Mouse (Mus musculus) embryonic facial prominence, embryonic 11.5 days (tissue): Measurements from ENCODE around the gene 2010109A12Rik. TPM values are rescaled to one million over a fixed set of nuclear protein-coding genes. Genes with fewer than 3 reads are reported as not detected.

Experiments
- ATAC-seq: fragments of 200-750 bp; cut with Nextera tagmentation; replicated peaks from 2 replicates; pipeline ENCODE4 v1.8.0; 2017; ENCODE audit warnings: low read depth; ENCODE audit not compliant: insufficient number of reproducible peaks, low FRiP score, low TSS enrichment
- DNase-seq: peaks from one replicate; pipeline ENCODE4 v3.0.0-alpha.2; 2015; ENCODE audit warnings: low spot score
- H3K27ac ChIP-seq: fragments of 300-500 bp; sonication (generic); replicated peaks from 2 replicates; pipeline ENCODE4 v1.5.1; 2014; ENCODE audit warnings: mild to moderate bottlenecking, low read depth, low read length, control low read depth
- H3K27me3 ChIP-seq: fragments of 300-500 bp; sonication (generic); 2 replicates; pipeline ENCODE4 v1.6.1; 2014; ENCODE audit warnings: mild to moderate bottlenecking, low read length, moderate library complexity, mixed read lengths; ENCODE audit not compliant: control insufficient read depth, insufficient read depth
- H3K36me3 ChIP-seq: fragments of 300-500 bp; sonication (generic); replicated peaks from 2 replicates; pipeline ENCODE4 v1.6.1; 2014; ENCODE audit warnings: low read depth, mild to moderate bottlenecking, low read length, moderate library complexity, mixed read lengths; ENCODE audit not compliant: control insufficient read depth, insufficient read depth
- H3K4me1 ChIP-seq: fragments of 300-500 bp; sonication (generic); 2 replicates; pipeline ENCODE4 v1.6.1; 2014; ENCODE audit warnings: low read length, mixed read lengths; ENCODE audit not compliant: control insufficient read depth, insufficient read depth
- H3K4me2 ChIP-seq: fragments of 300-500 bp; sonication (generic); 2 replicates; pipeline ENCODE4 v1.6.1; 2014; ENCODE audit warnings: low read depth, mild to moderate bottlenecking, control low read depth, low read length, moderate library complexity
- H3K4me3 ChIP-seq: fragments of 300-500 bp; sonication (generic); 2 replicates; pipeline ENCODE4 v1.5.1; 2014; ENCODE audit warnings: low read depth, low read length, control low read depth
- H3K9ac ChIP-seq: fragments of 300-500 bp; sonication (generic); replicated peaks from 2 replicates; pipeline ENCODE4 v1.6.1; 2014; ENCODE audit warnings: mild to moderate bottlenecking, control low read depth, low read length
- H3K9me3 ChIP-seq: fragments of 300-500 bp; sonication (generic); replicated peaks from 2 replicates; pipeline ENCODE4 v1.6.1; 2016; ENCODE audit warnings: mild to moderate bottlenecking, low read length, inconsistent platforms, mixed read lengths; ENCODE audit not compliant: control insufficient read depth
- WGBS: fragments of 180-500 bp; shearing (Covaris S2); extraction: QIAGEN DNeasy Blood & Tissue Kit; methylation state at CpG from one replicate; pipeline ENCODE4 v1.1.7; 2014; 5-methylcytosine and 5-hydroxymethylcytosine counted together
- polyA plus RNA-seq: library from polyadenylated mRNA; unstranded; fragments of >200 nt; fragmentation: Nextera tagmentation; extraction: Ambion mirVana; gene quantifications from 2 replicates; pipeline ENCODE4 v1.2.1, GENCODE M21; 2014

Gene 2010109A12Rik
- polyA plus RNA-seq, 1 experiment from 2014 or later = 1.4 TPM

GRCm38 (mm10) chr5:93232838-93233237, 26.5 kb downstream of the 2010109A12Rik start:
- H3K4me2 ChIP-seq = no peak overlapping the region
- ATAC-seq (no peak), DNase-seq (no peak)
- no peaks in the 10 kb centered on the region for H3K4me1 ChIP-seq
- H3K4me3 ChIP-seq = no peak overlapping the region
- no peaks in the 10 kb centered on the region for H3K27me3 ChIP-seq
- no peaks in the 10 kb centered on the region for H3K9me3 ChIP-seq
- H3K9ac ChIP-seq = no peak overlapping the region
- no peak overlapping the region for H3K27ac ChIP-seq
- no peaks in the 10 kb centered on the region for H3K36me3 ChIP-seq
- WGBS = 91% methylated on average over 2 of the region's 2 CpGs

DNA sequence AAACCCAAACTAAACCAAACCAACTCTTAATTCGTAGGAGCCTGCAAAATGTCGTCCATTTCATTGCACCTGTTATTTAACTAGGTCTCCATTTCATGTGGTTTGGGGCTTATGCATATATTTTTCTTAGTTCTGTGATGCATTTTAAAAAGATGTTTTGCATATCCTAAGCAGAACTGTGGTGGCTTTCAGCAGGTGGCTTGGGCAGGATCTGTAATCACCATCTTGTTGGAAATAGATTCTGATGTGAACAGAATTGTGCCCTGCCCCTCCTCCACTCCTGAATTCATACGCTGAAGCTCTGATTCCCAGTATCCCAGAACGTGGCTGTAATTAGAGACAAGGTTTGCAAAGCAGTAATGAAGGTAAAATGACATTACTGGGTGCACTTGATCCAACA, 27.8 kb downstream of the 2010109A12Rik start:
- H3K9ac ChIP-seq = no peak overlapping the region
- H3K4me1 ChIP-seq = no peaks in the 10 kb centered on the region
- no peak overlapping the region for H3K4me2 ChIP-seq
- no peak for DNase-seq
- H3K9me3 ChIP-seq = no peaks in the 10 kb centered on the region
- H3K27me3 ChIP-seq = no peaks in the 10 kb centered on the region
- no peak overlapping the region for H3K4me3 ChIP-seq
- WGBS = 62% methylated on average over 4 of the region's 4 CpGs
- H3K36me3 ChIP-seq = no peaks in the 10 kb centered on the region
- H3K27ac ChIP-seq = no peak overlapping the region
- ATAC-seq = no peak

DNA sequence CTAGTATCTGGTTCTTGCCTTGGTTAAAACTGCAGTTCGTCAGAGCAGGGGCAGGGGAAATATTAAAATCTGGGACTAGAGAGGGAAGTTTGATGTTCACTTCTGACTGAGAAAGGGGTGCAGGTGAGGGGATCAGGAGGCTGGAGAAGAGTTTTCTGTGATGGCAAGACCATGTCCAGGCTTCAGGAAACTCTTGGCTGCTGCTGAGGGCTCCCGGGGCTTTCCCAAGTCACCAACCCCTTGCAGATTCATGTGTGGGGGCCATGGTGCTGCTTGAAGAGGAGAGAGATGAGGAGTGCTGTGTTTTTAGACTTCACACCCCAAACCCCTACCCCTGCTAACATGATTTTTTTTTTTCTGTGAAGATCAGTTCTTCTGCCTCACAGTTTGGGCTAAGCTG, 28.3 kb downstream of the 2010109A12Rik start:
- Histone ChIP-seq H3K9ac (no peak overlapping the region), H3K27me3 (no peaks in the 10 kb centered on the region), H3K4me2 (no peak overlapping the region), H3K4me3 (no peak overlapping the region), H3K27ac (no peak overlapping the region), H3K4me1 (no peaks in the 10 kb centered on the region), H3K36me3 (no peaks in the 10 kb centered on the region), H3K9me3 (no peaks in the 10 kb centered on the region)
- ATAC-seq = no peak
- WGBS = 84% methylated on average over 2 of the region's 2 CpGs
- DNase-seq = no peak

GRCm38 (mm10) chr5:93235888-93236287, 29.6 kb downstream of the 2010109A12Rik start:
- ATAC-seq = no peak
- no peaks in the 10 kb centered on the region for H3K9me3 ChIP-seq
- DNase-seq = no peak
- no peak overlapping the region for H3K4me2 ChIP-seq
- H3K27me3 ChIP-seq = no peaks in the 10 kb centered on the region
- no peak overlapping the region for H3K27ac ChIP-seq
- H3K36me3 ChIP-seq = no peaks in the 10 kb centered on the region
- no peaks in the 10 kb centered on the region for H3K4me1 ChIP-seq
- H3K4me3 ChIP-seq = no peak overlapping the region
- 85% methylated on average over 3 of the region's 3 CpGs for WGBS
- H3K9ac ChIP-seq = no peak overlapping the region

- H3K4me1 ChIP-seq = no peaks in the 10 kb centered on the region
- no peak overlapping the region for H3K27ac ChIP-seq
- H3K4me2 ChIP-seq = no peak overlapping the region
- H3K36me3 ChIP-seq = no peaks in the 10 kb centered on the region
- no peak overlapping the region for H3K9ac ChIP-seq
- no peak overlapping the region for H3K4me3 ChIP-seq
- no peaks in the 10 kb centered on the region for H3K9me3 ChIP-seq
- ATAC-seq (no peak), DNase-seq (no peak)
- WGBS = 77% methylated on average over 4 of the region's 4 CpGs
- H3K27me3 ChIP-seq = no peaks in the 10 kb centered on the region
These were observed 30.2 kb downstream of the 2010109A12Rik start for GRCm38 (mm10) chr5:93236541-93236940.

GRCm38 (mm10) chr5:93239590-93240544, 33.5 kb downstream of the 2010109A12Rik start:
- H3K27ac ChIP-seq = no peak overlapping the region
- 84% methylated on average over 8 of the region's 8 CpGs for WGBS
- H3K9me3 ChIP-seq = no peaks in the 10 kb centered on the region
- H3K9ac ChIP-seq = no peak overlapping the region
- ATAC-seq (no peak), DNase-seq (no peak)
- H3K36me3 ChIP-seq = no peaks in the 10 kb centered on the region
- H3K4me3 ChIP-seq = no peak overlapping the region
- H3K4me2 ChIP-seq = no peak overlapping the region
- H3K27me3 ChIP-seq = no peaks in the 10 kb centered on the region
- no peaks in the 10 kb centered on the region for H3K4me1 ChIP-seq

DNA sequence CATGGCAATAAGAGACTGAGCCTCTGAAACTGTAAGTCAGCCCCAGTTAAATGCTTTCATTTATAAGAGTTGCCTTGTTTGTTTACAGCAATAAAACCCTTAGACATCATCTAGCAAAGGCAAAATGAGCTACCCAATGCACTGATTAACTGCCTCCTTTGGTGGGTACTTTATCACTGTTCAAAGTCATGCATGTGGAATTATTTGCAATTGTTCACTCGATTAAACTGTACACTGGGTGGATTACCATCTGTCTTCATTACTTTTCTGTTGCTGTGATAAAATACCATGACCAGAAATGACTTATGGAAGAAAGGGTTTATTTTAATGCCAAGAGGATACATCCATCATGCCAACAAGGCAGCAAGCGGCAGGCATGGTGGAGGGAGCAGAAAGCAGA, 39.0 kb downstream of the 2010109A12Rik start:
- Histone ChIP-seq H3K9me3 (no peaks in the 10 kb centered on the region), H3K36me3 (no peaks in the 10 kb centered on the region), H3K4me3 (no peak overlapping the region), H3K4me2 (no peak overlapping the region), H3K9ac (no peak overlapping the region), H3K4me1 (no peaks in the 10 kb centered on the region), H3K27me3 (no peaks in the 10 kb centered on the region), H3K27ac (no peak overlapping the region)
- ATAC-seq = no peak
- no peak for DNase-seq
- WGBS = 84% methylated on average over 2 of the region's 2 CpGs

- Histone ChIP-seq H3K27me3 (no peaks in the 10 kb centered on the region), H3K9ac (no peak overlapping the region), H3K36me3 (no peaks in the 10 kb centered on the region), H3K9me3 (no peaks in the 10 kb centered on the region), H3K4me3 (no peak overlapping the region), H3K27ac (no peak overlapping the region), H3K4me1 (no peaks in the 10 kb centered on the region), H3K4me2 (no peak overlapping the region)
- no peak for ATAC-seq
- DNase-seq = no peak
- WGBS = 82% methylated on average over 6 of the region's 6 CpGs
These were observed 43.7 kb downstream of the 2010109A12Rik start for GRCm38 (mm10) chr5:93249940-93250578.
